Mouse (Mus musculus): ENCODE measurements around the gene Gstp3. TPM values are rescaled to one million over a fixed set of nuclear protein-coding genes. Genes with fewer than 3 reads are reported as not detected.

Gene Gstp3
- polyA plus RNA-seq, 1 experiment: not detected

DNA sequence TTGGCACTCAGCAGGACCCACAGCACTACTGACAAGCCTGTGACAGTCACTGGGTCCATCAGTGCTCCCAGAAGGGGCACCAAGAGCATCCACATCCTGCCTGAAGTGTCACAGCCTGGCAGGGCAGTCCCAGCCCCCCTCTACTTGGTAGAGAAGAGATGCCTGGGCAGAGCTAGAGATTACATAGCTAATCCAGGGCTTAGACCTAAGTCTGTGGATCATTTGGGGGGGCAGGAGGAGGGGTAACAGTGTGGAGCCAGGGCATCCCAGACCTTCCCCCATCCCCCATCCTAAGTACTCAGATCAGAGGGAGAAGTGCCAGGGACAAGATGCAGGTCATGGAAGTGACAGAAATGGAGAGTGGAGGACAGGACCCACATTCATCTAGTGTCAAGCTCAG, 44.6 kb downstream of the Gstp3 start:
- no peak overlapping the region for H3K4me3 ChIP-seq (ENCODE audit: insufficient read depth, low read length)
- peaks cover 4% of the 10 kb centered on the region; the same call in 1 of the 2 replicates for H3K4me1 ChIP-seq (ENCODE audit: control insufficient read depth, insufficient read depth, low read length)
- H3K27ac ChIP-seq (ENCODE audit: insufficient read depth, low read length): no peak overlapping the region
- TF ChIP-seq CTCF (IDR thresholded peaks at IDR 0.05; ENCODE audit: extremely low read depth, insufficient read depth, low read length) (no peak), POLR2A (IDR thresholded peaks at IDR 0.05; ENCODE audit: extremely low read depth, insufficient read depth, low read length) (no peak)

DNA sequence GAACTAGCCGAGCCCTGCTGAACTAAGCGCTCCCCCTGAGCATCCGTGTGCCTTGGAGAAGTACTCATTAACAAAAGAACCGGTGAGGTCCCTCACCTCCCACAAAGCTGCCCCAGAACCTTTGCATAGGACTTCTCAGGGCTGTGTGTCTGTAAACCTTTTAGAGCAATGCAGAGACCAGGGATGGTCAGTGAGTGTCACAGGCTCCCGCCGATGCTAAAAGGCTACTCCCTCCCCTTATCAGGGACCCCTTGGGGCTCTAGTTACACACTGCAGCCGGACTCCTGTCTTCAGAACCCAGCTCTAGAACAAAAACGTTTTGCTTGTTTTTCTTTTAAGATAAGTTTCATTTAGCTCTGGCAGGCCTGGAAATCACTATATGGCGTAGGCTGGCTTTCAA, 46.3 kb downstream of the Gstp3 start:
- Histone ChIP-seq H3K4me3 (ENCODE audit: insufficient read depth, low read length) (no peak overlapping the region; the same call in 1 of the 2 replicates), H3K4me1 (ENCODE audit: control insufficient read depth, insufficient read depth, low read length) (peaks cover 4% of the 10 kb centered on the region; the same call in 1 of the 2 replicates), H3K27ac (ENCODE audit: insufficient read depth, low read length) (no peak overlapping the region)
- TF ChIP-seq POLR2A (IDR thresholded peaks at IDR 0.05; ENCODE audit: extremely low read depth, insufficient read depth, low read length) (no peak), CTCF (IDR thresholded peaks at IDR 0.05; ENCODE audit: extremely low read depth, insufficient read depth, low read length) (no peak)

DNA sequence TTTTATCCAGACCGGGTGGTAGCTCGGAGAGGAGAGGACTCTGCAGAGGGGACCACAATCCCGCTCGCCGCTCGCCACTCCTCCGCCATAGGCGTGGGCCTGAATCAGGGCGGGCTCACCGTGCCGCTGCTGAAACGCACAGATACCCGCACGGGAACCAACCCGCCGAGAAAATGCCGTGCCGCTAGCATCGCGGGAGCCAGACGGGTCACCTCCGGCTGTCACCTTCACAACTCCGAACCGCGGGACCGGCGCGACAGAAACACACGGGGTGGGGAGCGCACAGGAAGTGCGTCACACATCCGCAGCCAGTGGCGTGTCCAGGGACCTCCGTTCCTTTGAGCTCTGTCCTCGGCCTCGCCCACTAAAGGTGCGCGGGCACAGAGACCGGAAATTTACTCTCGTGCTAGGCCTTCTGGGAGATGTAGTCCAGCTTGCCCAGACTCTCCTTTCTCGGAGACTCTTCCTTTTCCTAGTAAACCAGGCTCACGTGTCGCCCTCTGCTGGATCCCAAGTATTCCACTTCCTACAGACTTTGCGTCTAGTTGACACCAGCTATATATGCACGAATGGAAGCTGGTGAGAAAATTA, 46.8 kb downstream of the Gstp3 start, which contains the start of gene Ndufv1:
Ndufv1 (minus strand) TSS at position 375 of the 591 bp plus-strand sequence.
- Histone ChIP-seq H3K4me3 (ENCODE audit: insufficient read depth, low read length) (peak within 1 kb of the TSS; percentile 65), H3K27ac (ENCODE audit: insufficient read depth, low read length) (no peak within 1 kb of the TSS), H3K4me1 (ENCODE audit: control insufficient read depth, insufficient read depth, low read length) (peaks cover 4% of the 10 kb centered on the region; the same call in 1 of the 2 replicates)
- TF ChIP-seq CTCF (IDR thresholded peaks at IDR 0.05; ENCODE audit: extremely low read depth, insufficient read depth, low read length) (peak; percentile 92), POLR2A (IDR thresholded peaks at IDR 0.05; ENCODE audit: extremely low read depth, insufficient read depth, low read length) (peak; percentile 74)

DNA sequence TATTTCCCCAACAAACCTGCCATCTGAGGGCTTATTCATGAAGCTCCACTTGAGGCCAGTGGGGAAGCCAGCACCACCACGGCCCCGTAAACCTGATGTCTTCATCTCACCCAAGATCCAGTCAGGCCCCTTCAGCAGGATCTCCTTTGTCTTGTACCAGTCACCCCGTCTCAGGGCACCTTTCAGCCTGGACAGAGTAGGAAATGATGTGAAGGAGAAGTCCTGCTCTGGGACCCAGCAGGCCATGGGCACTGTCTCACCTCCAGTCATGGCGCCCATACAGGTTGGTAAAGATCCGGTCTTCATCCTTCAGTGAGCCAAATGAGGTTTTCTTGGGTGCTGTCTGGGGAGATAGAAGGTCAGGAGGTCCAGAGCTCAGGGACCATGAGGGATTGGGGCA, 48.3 kb downstream of the Gstp3 start:
- Histone ChIP-seq H3K27ac (ENCODE audit: insufficient read depth, low read length) (no peak overlapping the region), H3K4me1 (ENCODE audit: control insufficient read depth, insufficient read depth, low read length) (peaks cover 4% of the 10 kb centered on the region; the same call in 1 of the 2 replicates), H3K4me3 (ENCODE audit: insufficient read depth, low read length) (no peak overlapping the region)
- TF ChIP-seq POLR2A (IDR thresholded peaks at IDR 0.05; ENCODE audit: extremely low read depth, insufficient read depth, low read length) (no peak), CTCF (IDR thresholded peaks at IDR 0.05; ENCODE audit: extremely low read depth, insufficient read depth, low read length) (no peak)

Other genes with a start within 250 kb of the Gstp3 start
- 134 and 135 TPM in 2 replicates for gene Chka, start 207.8 kb downstream of the Gstp3 start, polyA plus RNA-seq (2012; rRNA removed)
- gene Tcirg1, start 152.4 kb downstream of the Gstp3 start, polyA plus RNA-seq (2012; rRNA removed): 34.4 and 38.4 TPM in 2 replicates
- gene Ndufs8, start 146.8 kb downstream of the Gstp3 start, polyA plus RNA-seq (2012; rRNA removed): 274 and 288 TPM in 2 replicates
- 6.9 and 8.1 TPM in 2 replicates for gene Aldh3b1, start 129.8 kb downstream of the Gstp3 start, polyA plus RNA-seq (2012; rRNA removed)
- gene Unc93b1, start 124.4 kb downstream of the Gstp3 start, polyA plus RNA-seq (2012; rRNA removed): 33.5 and 36.5 TPM in 2 replicates
- not detected in 2 replicates for gene Aldh3b3, start 100.9 kb downstream of the Gstp3 start, polyA plus RNA-seq (2012; rRNA removed)
- 2.1 and 2.4 TPM in 2 replicates for gene Aldh3b2, start 87.2 kb downstream of the Gstp3 start, polyA plus RNA-seq (2012; rRNA removed)
- 4.1 and 4.6 TPM in 2 replicates for gene Acy3, start 73.0 kb downstream of the Gstp3 start, polyA plus RNA-seq (2012; rRNA removed)
- gene Tbx10, start 66.8 kb downstream of the Gstp3 start, polyA plus RNA-seq (2012; rRNA removed): not detected in 2 replicates
- 4.7 and 7.6 TPM in 2 replicates for gene Nudt8, start 59.0 kb downstream of the Gstp3 start, polyA plus RNA-seq (2012; rRNA removed)
- gene Gm49405, start 58.9 kb downstream of the Gstp3 start, polyA plus RNA-seq (2012; rRNA removed): 3.1 and 3.2 TPM in 2 replicates
- gene Doc2g, start 56.3 kb downstream of the Gstp3 start, polyA plus RNA-seq (2012; rRNA removed): 9.4 and 11.7 TPM in 2 replicates
- 260 and 262 TPM in 2 replicates for gene Ndufv1, start 46.8 kb downstream of the Gstp3 start, polyA plus RNA-seq (2012; rRNA removed)
- gene Gstp1, start 21.6 kb downstream of the Gstp3 start, polyA plus RNA-seq (2012; rRNA removed): 511 and 557 TPM in 2 replicates
- 11.7 and 12.9 TPM in 2 replicates for gene Gstp2, start 13.5 kb downstream of the Gstp3 start, polyA plus RNA-seq (2012; rRNA removed)
- gene Cabp2, start 22.0 kb upstream of the Gstp3 start, polyA plus RNA-seq (2012; rRNA removed): not detected in 2 replicates
- gene Cdk2ap2, start 37.6 kb upstream of the Gstp3 start, polyA plus RNA-seq (2012; rRNA removed): 44.3 and 47.3 TPM in 2 replicates
- 293 and 340 TPM in 2 replicates for gene Pitpnm1, start 40.4 kb upstream of the Gstp3 start, polyA plus RNA-seq (2012; rRNA removed)
- gene Aip, start 66.3 kb upstream of the Gstp3 start, polyA plus RNA-seq (2012; rRNA removed): 167 and 180 TPM in 2 replicates
- gene Gpr152, start 80.2 kb upstream of the Gstp3 start, polyA plus RNA-seq (2012; rRNA removed): 0.04 TPM in 2 replicates
- gene Cabp4, start 84.5 kb upstream of the Gstp3 start, polyA plus RNA-seq (2012; rRNA removed): 0.08 and 0.17 TPM in 2 replicates
- gene Coro1b, start 89.0 kb upstream of the Gstp3 start, polyA plus RNA-seq (2012; rRNA removed): 207 and 236 TPM in 2 replicates
- 1.3 and 1.6 TPM in 2 replicates for gene Ptprcap, start 94.0 kb upstream of the Gstp3 start, polyA plus RNA-seq (2012; rRNA removed)
- 79.5 and 91.7 TPM in 2 replicates for gene Rps6kb2, start 103.8 kb upstream of the Gstp3 start, polyA plus RNA-seq (2012; rRNA removed)
- 13.4 and 21.4 TPM in 2 replicates for gene Carns1, start 115.9 kb upstream of the Gstp3 start, polyA plus RNA-seq (2012; rRNA removed)
- 2.2 and 2.4 TPM in 2 replicates for gene Tbc1d10c, start 131.7 kb upstream of the Gstp3 start, polyA plus RNA-seq (2012; rRNA removed)
- 385 and 421 TPM in 2 replicates for gene Ppp1ca, start 132.5 kb upstream of the Gstp3 start, polyA plus RNA-seq (2012; rRNA removed)
- 17.3 and 18.4 TPM in 2 replicates for gene Rad9a, start 142.1 kb upstream of the Gstp3 start, polyA plus RNA-seq (2012; rRNA removed)
- gene Clcf1, start 154.7 kb upstream of the Gstp3 start, polyA plus RNA-seq (2012; rRNA removed): 2.4 and 2.8 TPM in 2 replicates
- not detected in 2 replicates for gene AC109138.7, start 154.8 kb upstream of the Gstp3 start, polyA plus RNA-seq (2012; rRNA removed)
- gene Pold4, start 172.3 kb upstream of the Gstp3 start, polyA plus RNA-seq (2012; rRNA removed): 38.9 and 39.7 TPM in 2 replicates
- 148 and 177 TPM in 2 replicates for gene Ssh3, start 209.6 kb upstream of the Gstp3 start, polyA plus RNA-seq (2012; rRNA removed)
- gene Ankrd13d, start 223.6 kb upstream of the Gstp3 start, polyA plus RNA-seq (2012; rRNA removed): 76.1 and 85.9 TPM in 2 replicates
- gene Grk2, start 246.7 kb upstream of the Gstp3 start, polyA plus RNA-seq (2012; rRNA removed): 220 and 239 TPM in 2 replicates